ENCODE assay signal across 19 mouse cellular contexts in the genomic region with DNA sequence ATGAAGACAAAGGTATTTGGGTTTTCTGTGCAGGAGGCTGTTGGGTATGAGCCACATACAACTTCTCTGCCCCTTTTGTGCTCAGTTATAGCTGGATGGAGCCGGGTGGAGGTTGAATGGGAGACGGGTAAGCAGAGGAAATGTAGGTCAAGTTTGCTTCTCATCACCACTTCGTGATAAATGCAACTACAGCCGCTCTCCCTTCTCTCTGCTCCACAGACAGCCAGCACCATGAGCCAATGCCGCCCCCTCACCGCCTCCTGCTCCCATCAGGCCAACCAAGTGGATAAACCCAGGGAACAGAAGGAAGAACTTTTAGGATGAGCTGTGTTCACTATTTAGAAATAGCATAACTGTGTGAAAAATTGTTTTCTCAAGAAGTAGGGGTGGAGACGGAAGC. TPM values are rescaled to one million over a fixed set of nuclear protein-coding genes. Genes with fewer than 3 reads are reported as not detected.
DNase-seq lines count a peak whose midpoint lies in the region; ATAC-seq and TF ChIP-seq lines count a peak whose summit lies in the region.
"Had no signal": no experiment of that assay in that cellular context is flagged by ENCODE, and none has a peak within 500 bp of the region (broad histone marks: within the 10 kb centered on the region; RNA-seq: fewer than 3 reads in every experiment).

No protein-coding gene starts in this region.

- intact Hi-C loops in left cerebral cortex, postnatal 10 days (cut with DNase I): no loop called here

- WGBS in forebrain, postnatal 0 days: 86% methylated on average over 7 of the region's 7 CpGs
- 88% methylated on average over 7 of the region's 7 CpGs for whole genome bisulfite sequencing in forebrain, embryonic 16.5 days
- 82% methylated on average over 7 of the region's 7 CpGs for WGBS in liver, embryonic 11.5 days

- ATAC-seq in forebrain, postnatal 0 days: peak; percentile 30; the same call in 1 of the 2 replicates
- no peak for ATAC-seq in forebrain, embryonic 16.5 days
- no peak for ATAC-seq in liver, embryonic 11.5 days (replicated peaks; ENCODE audit: low FRiP score)
- ATAC-seq: forebrain, embryonic 14.5 days had no signal

- H3K4me2 ChIP-seq in forebrain, postnatal 0 days (ENCODE audit: low read depth): no peak overlapping the region
- no peak overlapping the region for H3K4me2 ChIP-seq in forebrain, embryonic 16.5 days (ENCODE audit: low read length)
- no peak overlapping the region for H3K4me2 ChIP-seq in liver, embryonic 11.5 days
- H3K4me2 ChIP-seq: liver, embryonic 13.5 days; midbrain, embryonic 12.5 days had no signal

- H3K4me1 ChIP-seq in forebrain, postnatal 0 days (ENCODE audit: insufficient read depth): no peaks in the 10 kb centered on the region
- peaks cover 3% of the 10 kb centered on the region for H3K4me1 ChIP-seq in forebrain, embryonic 16.5 days (replicated peaks; ENCODE audit: control insufficient read depth, insufficient read depth, low read length)
- H3K4me1 ChIP-seq in liver, embryonic 11.5 days (replicated peaks; ENCODE audit: control insufficient read depth, insufficient read depth, low read length): no peaks in the 10 kb centered on the region
- H3K4me1 ChIP-seq: liver, embryonic 13.5 days had no signal

- DNase-seq in forebrain, postnatal 0 days: no peak
- DNase-seq in layer of hippocampus, adult 18-20 months (ENCODE audit: low spot score in 2 of 2): peak; percentile 86 to 94
- DNase-seq in left cerebral cortex, postnatal 10 days (ENCODE audit: extremely low spot score in 1 of 2, low spot score in 2 of 2): peak; percentile 59 to 66
- peak; percentile 19 for DNase-seq in right cerebral cortex, postnatal 4 days
- DNase-seq in kidney, postnatal 10 days: no peak
- no peak for DNase-seq in embryo, embryonic 10.5 days (ENCODE audit: low spot score)
- DNase-seq in liver, embryonic 11.5 days (ENCODE audit: low spot score): no peak
- DNase-seq: B cell, adult 2 months; heart, postnatal 36 days; liver, embryonic 13.5 days; lung, postnatal 36 days had no signal

- TF ChIP-seq CTCF in forebrain, postnatal 0 days (IDR thresholded peaks at IDR 0.05; ENCODE audit: low read depth): no peak

- peaks cover 13% of the 10 kb centered on the region for H3K36me3 ChIP-seq in forebrain, postnatal 0 days (ENCODE audit: insufficient read depth)
- H3K36me3 ChIP-seq in forebrain, embryonic 16.5 days (ENCODE audit: control insufficient read depth, insufficient read depth): no peaks in the 10 kb centered on the region; the same call in 1 of the 2 replicates
- H3K36me3 ChIP-seq in liver, embryonic 11.5 days (ENCODE audit: control insufficient read depth, insufficient read depth, low read length): no peaks in the 10 kb centered on the region
- H3K36me3 ChIP-seq: liver, embryonic 13.5 days; midbrain, embryonic 12.5 days had no signal

- H3K27me3 ChIP-seq in forebrain, postnatal 0 days (ENCODE audit: insufficient read depth, low read length): no peaks in the 10 kb centered on the region
- no peaks in the 10 kb centered on the region for H3K27me3 ChIP-seq in forebrain, embryonic 16.5 days (replicated peaks; ENCODE audit: control insufficient read depth, insufficient read depth, low read length)
- no peaks in the 10 kb centered on the region for H3K27me3 ChIP-seq in liver, embryonic 11.5 days (replicated peaks; ENCODE audit: control insufficient read depth, insufficient read depth, low read length)
- H3K27me3 ChIP-seq: liver, embryonic 13.5 days; midbrain, embryonic 12.5 days had no signal

- H3K9me3 ChIP-seq in forebrain, postnatal 0 days (ENCODE audit: low read length): no peaks in the 10 kb centered on the region
- H3K9me3 ChIP-seq in forebrain, embryonic 16.5 days (ENCODE audit: control insufficient read depth, low read length): no peaks in the 10 kb centered on the region
- no peaks in the 10 kb centered on the region for H3K9me3 ChIP-seq in liver, embryonic 11.5 days (ENCODE audit: control insufficient read depth, low read length)
- H3K9me3 ChIP-seq: liver, embryonic 13.5 days; midbrain, embryonic 12.5 days had no signal

- no peak overlapping the region for H3K4me3 ChIP-seq in forebrain, postnatal 0 days (ENCODE audit: low read depth, low read length)
- H3K4me3 ChIP-seq in forebrain, embryonic 16.5 days (replicated peaks; ENCODE audit: low read length): no peak overlapping the region
- no peak overlapping the region for H3K4me3 ChIP-seq in liver, embryonic 11.5 days (ENCODE audit: low read depth, low read length)
- H3K4me3 ChIP-seq: liver, embryonic 13.5 days; midbrain, embryonic 12.5 days had no signal

- no peak overlapping the region for H3K27ac ChIP-seq in forebrain, postnatal 0 days (ENCODE audit: low read depth, low read length)
- H3K27ac ChIP-seq in forebrain, embryonic 16.5 days (ENCODE audit: low read length): no peak overlapping the region
- no peak overlapping the region for H3K27ac ChIP-seq in liver, embryonic 11.5 days (ENCODE audit: low read depth, low read length)
- H3K27ac ChIP-seq: liver, embryonic 13.5 days; midbrain, embryonic 12.5 days had no signal

- H3K9ac ChIP-seq in forebrain, postnatal 0 days: no peak overlapping the region
- H3K9ac ChIP-seq in forebrain, embryonic 16.5 days (replicated peaks; ENCODE audit: low read depth, low read length): no peak overlapping the region
- no peak overlapping the region for H3K9ac ChIP-seq in liver, embryonic 11.5 days (ENCODE audit: low read depth, low read length)
- H3K9ac ChIP-seq: liver, embryonic 13.5 days; midbrain, embryonic 12.5 days had no signal

RNA-seq across cellular contexts. Expression of a gene that starts 4.7 kb away (rescaled TPM):
- not detected in 2 replicates for total RNA-seq in forebrain, postnatal 0 days (2014; rRNA removed)
- polyA plus RNA-seq in forebrain, postnatal 0 days (2015; fragmentation: Nextera tagmentation; extraction: Ambion mirVana): not detected in 2 replicates
- not detected in 2 replicates for polyA plus RNA-seq in forebrain, embryonic 16.5 days (2015; fragmentation: Nextera tagmentation; extraction: Ambion mirVana)
- not detected for total RNA-seq in layer of hippocampus, adult 18-20 months (2021)
- not detected for total RNA-seq in left cerebral cortex, postnatal 10 days (2021)
- polyA plus RNA-seq in liver, embryonic 11.5 days (2014; fragmentation: Nextera tagmentation; extraction: Ambion mirVana): not detected in 2 replicates
- total RNA-seq: adrenal gland, postnatal 4 days; common myeloid progenitor, adult 5-6 weeks; ES-E14; heart, adult 8-10 months; heart, postnatal 36 days had no signal
- polyA plus RNA-seq: forebrain, embryonic 14.5 days; kidney, embryonic 16.5 days; liver, embryonic 13.5 days; midbrain, embryonic 12.5 days had no signal

Comparison
In these comparisons a context has a peak if more than half of its experiments do, and no peak if none do; other contexts are left out.
1. DNase-seq: peak in layer of hippocampus, adult 18-20 months (2 of 2), left cerebral cortex, postnatal 10 days (2 of 2) and right cerebral cortex, postnatal 4 days (single experiment); none in forebrain, postnatal 0 days (single experiment), kidney, postnatal 10 days (single experiment), embryo, embryonic 10.5 days (single experiment) and liver, embryonic 11.5 days (single experiment).